Mouse (Mus musculus) thymus, adult 2 months (tissue): ENCODE data around the gene Gimap5.

Experiments
- CTCF ChIP-seq: fragments of 200-500 bp; IDR thresholded peaks from 2 replicates; pipeline ENCODE4 v1.5.1; 2012; ENCODE audit warnings: mild to moderate bottlenecking, control low read depth, low read length, moderate library complexity, borderline replicate concordance; ENCODE audit not compliant: control insufficient read depth, poor library complexity, insufficient read depth; ENCODE audit errors: extremely low read depth
- POLR2A ChIP-seq: fragments of 200-500 bp; IDR thresholded peaks from 2 replicates; pipeline ENCODE4 v1.6.1; 2012; ENCODE audit warnings: mild to moderate bottlenecking, low read length, control low read depth, moderate library complexity; ENCODE audit not compliant: control insufficient read depth, poor library complexity, insufficient read depth; ENCODE audit errors: extremely low read depth

GRCm38 (mm10) chr6:48696830-48697554 is 49.0 kb upstream of the Gimap5 start:
- TF ChIP-seq CTCF = no peak
- no peak for TF ChIP-seq POLR2A
